Mouse (Mus musculus): ENCODE measurements around the gene Slc12a8. TPM values are rescaled to one million over a fixed set of nuclear protein-coding genes. Genes with fewer than 3 reads are reported as not detected.
A peak's percentile ranks its signal among the peaks of the same experiment; 100 is the strongest.

The Slc12a8 gene
- polyA plus RNA-seq, 2 experiments, result 0.94 to 0.97 TPM

- ATAC-seq (ENCODE audit: low FRiP score, low read depth) (no peak), DNase-seq (ENCODE audit: low spot score) (no peak)
- no peaks in the 10 kb centered on the region for H3K36me3 ChIP-seq (ENCODE audit: control insufficient read depth, insufficient read depth, low read length)
- H3K4me1 ChIP-seq (ENCODE audit: control insufficient read depth, insufficient read depth, low read length), result no peaks in the 10 kb centered on the region
- WGBS, result 82% methylated on average over 12 of the region's 12 CpGs
- no peak overlapping the region for H3K9ac ChIP-seq (ENCODE audit: low read depth, low read length, severe bottlenecking)
- H3K27me3 ChIP-seq (ENCODE audit: control insufficient read depth, insufficient read depth, low read length), result no peaks in the 10 kb centered on the region
- H3K9me3 ChIP-seq (ENCODE audit: control insufficient read depth, low read length), result no peaks in the 10 kb centered on the region
- no peak overlapping the region for H3K27ac ChIP-seq (replicated peaks; ENCODE audit: low read depth, low read length)
- H3K4me2 ChIP-seq (replicated peaks; ENCODE audit: low read depth, low read length, severe bottlenecking), result no peak overlapping the region
- no peak overlapping the region for H3K4me3 ChIP-seq (replicated peaks; ENCODE audit: low read length)
- no peak for TF ChIP-seq POLR2A (IDR thresholded peaks at IDR 0.05; ENCODE audit: borderline replicate concordance, extremely low read depth, insufficient read depth, insufficient read length)
These were observed 118.9 kb downstream of the Slc12a8 start for GRCm38 (mm10) chr16:33635836-33636595.

GRCm38 (mm10) chr16:33641779-33642178, 124.7 kb downstream of the Slc12a8 start:
- no peaks in the 10 kb centered on the region for H3K9me3 ChIP-seq (ENCODE audit: control insufficient read depth, low read length)
- no peaks in the 10 kb centered on the region for H3K27me3 ChIP-seq (ENCODE audit: control insufficient read depth, insufficient read depth, low read length)
- DNase-seq (ENCODE audit: low spot score) (no peak), ATAC-seq (ENCODE audit: low FRiP score, low read depth) (no peak)
- H3K4me2 ChIP-seq (replicated peaks; ENCODE audit: low read depth, low read length, severe bottlenecking), result no peak overlapping the region
- WGBS, result 47% methylated on average over 3 of the region's 3 CpGs
- no peak overlapping the region for H3K4me3 ChIP-seq (replicated peaks; ENCODE audit: low read length)
- H3K27ac ChIP-seq (replicated peaks; ENCODE audit: low read depth, low read length), result 0 out of 2 replicates have a peak overlapping the region, but pooled peaks have one; percentile 13
- H3K4me1 ChIP-seq (ENCODE audit: control insufficient read depth, insufficient read depth, low read length), result no peaks in the 10 kb centered on the region
- H3K9ac ChIP-seq (ENCODE audit: low read depth, low read length, severe bottlenecking), result no peak overlapping the region
- no peak for TF ChIP-seq POLR2A (IDR thresholded peaks at IDR 0.05; ENCODE audit: borderline replicate concordance, extremely low read depth, insufficient read depth, insufficient read length)
- no peaks in the 10 kb centered on the region for H3K36me3 ChIP-seq (ENCODE audit: control insufficient read depth, insufficient read depth, low read length)

GRCm38 (mm10) chr16:33653116-33653515, 136.0 kb downstream of the Slc12a8 start:
- 80% methylated on average over 6 of the region's 6 CpGs for WGBS
- ATAC-seq (ENCODE audit: low FRiP score, low read depth), result no peak

GRCm38 (mm10) chr16:33655443-33655842, 138.3 kb downstream of the Slc12a8 start:
- H3K9ac ChIP-seq (ENCODE audit: low read depth, low read length, severe bottlenecking), result no peak overlapping the region
- no peak overlapping the region for H3K4me2 ChIP-seq (replicated peaks; ENCODE audit: low read depth, low read length, severe bottlenecking)
- no peak for TF ChIP-seq POLR2A (IDR thresholded peaks at IDR 0.05; ENCODE audit: borderline replicate concordance, extremely low read depth, insufficient read depth, insufficient read length)
- no peaks in the 10 kb centered on the region for H3K4me1 ChIP-seq (ENCODE audit: control insufficient read depth, insufficient read depth, low read length)
- DNase-seq (ENCODE audit: low spot score) (no peak), ATAC-seq (ENCODE audit: low FRiP score, low read depth) (no peak)
- H3K27ac ChIP-seq (replicated peaks; ENCODE audit: low read depth, low read length), result no peak overlapping the region
- H3K36me3 ChIP-seq (ENCODE audit: control insufficient read depth, insufficient read depth, low read length), result no peaks in the 10 kb centered on the region
- H3K27me3 ChIP-seq (ENCODE audit: control insufficient read depth, insufficient read depth, low read length), result no peaks in the 10 kb centered on the region
- no peak overlapping the region for H3K4me3 ChIP-seq (replicated peaks; ENCODE audit: low read length)
- no peaks in the 10 kb centered on the region for H3K9me3 ChIP-seq (ENCODE audit: control insufficient read depth, low read length)
- 91% methylated on average over 3 of the region's 3 CpGs for WGBS

More at GRCm38 (mm10) chr16:33653116-33653515, 136.0 kb downstream of the Slc12a8 start:
- no peak for DNase-seq (ENCODE audit: low spot score)
- no peaks in the 10 kb centered on the region for H3K36me3 ChIP-seq (ENCODE audit: control insufficient read depth, insufficient read depth, low read length)
- H3K27ac ChIP-seq (replicated peaks; ENCODE audit: low read depth, low read length), result no peak overlapping the region
- no peaks in the 10 kb centered on the region for H3K9me3 ChIP-seq (ENCODE audit: control insufficient read depth, low read length)
- no peak overlapping the region for H3K4me2 ChIP-seq (replicated peaks; ENCODE audit: low read depth, low read length, severe bottlenecking)
- H3K4me3 ChIP-seq (replicated peaks; ENCODE audit: low read length), result no peak overlapping the region
- no peaks in the 10 kb centered on the region for H3K27me3 ChIP-seq (ENCODE audit: control insufficient read depth, insufficient read depth, low read length)
- H3K4me1 ChIP-seq (ENCODE audit: control insufficient read depth, insufficient read depth, low read length), result no peaks in the 10 kb centered on the region
- H3K9ac ChIP-seq (ENCODE audit: low read depth, low read length, severe bottlenecking), result no peak overlapping the region
- TF ChIP-seq POLR2A (IDR thresholded peaks at IDR 0.05; ENCODE audit: borderline replicate concordance, extremely low read depth, insufficient read depth, insufficient read length), result no peak

- ATAC-seq (ENCODE audit: low FRiP score, low read depth) (no peak), DNase-seq (ENCODE audit: low spot score) (no peak)
- H3K4me3 ChIP-seq (replicated peaks; ENCODE audit: low read length), result no peak overlapping the region
- 83% methylated on average over 3 of the region's 3 CpGs for WGBS
- H3K27ac ChIP-seq (replicated peaks; ENCODE audit: low read depth, low read length), result no peak overlapping the region
- no peaks in the 10 kb centered on the region for H3K36me3 ChIP-seq (ENCODE audit: control insufficient read depth, insufficient read depth, low read length)
- no peak overlapping the region for H3K4me2 ChIP-seq (replicated peaks; ENCODE audit: low read depth, low read length, severe bottlenecking)
- no peak overlapping the region for H3K9ac ChIP-seq (ENCODE audit: low read depth, low read length, severe bottlenecking)
- H3K27me3 ChIP-seq (ENCODE audit: control insufficient read depth, insufficient read depth, low read length), result no peaks in the 10 kb centered on the region
- no peaks in the 10 kb centered on the region for H3K9me3 ChIP-seq (ENCODE audit: control insufficient read depth, low read length)
- no peak for TF ChIP-seq POLR2A (IDR thresholded peaks at IDR 0.05; ENCODE audit: borderline replicate concordance, extremely low read depth, insufficient read depth, insufficient read length)
- no peaks in the 10 kb centered on the region for H3K4me1 ChIP-seq (ENCODE audit: control insufficient read depth, insufficient read depth, low read length)
These were observed 140.1 kb downstream of the Slc12a8 start for GRCm38 (mm10) chr16:33657191-33657590.

Data from limb, embryonic 14.5 days (tissue).